Mouse (Mus musculus): ENCODE measurements around the gene Spp2. TPM values are rescaled to one million over a fixed set of nuclear protein-coding genes. Genes with fewer than 3 reads are reported as not detected.
"Not testable (repeated sequence)": the region's sequence is repeated elsewhere in the genome, so short reads cannot be mapped to it uniquely, and the experiment has no call there.

The Spp2 gene
- polyA plus RNA-seq, 1 experiment from 2014 or later, result not detected

DNA sequence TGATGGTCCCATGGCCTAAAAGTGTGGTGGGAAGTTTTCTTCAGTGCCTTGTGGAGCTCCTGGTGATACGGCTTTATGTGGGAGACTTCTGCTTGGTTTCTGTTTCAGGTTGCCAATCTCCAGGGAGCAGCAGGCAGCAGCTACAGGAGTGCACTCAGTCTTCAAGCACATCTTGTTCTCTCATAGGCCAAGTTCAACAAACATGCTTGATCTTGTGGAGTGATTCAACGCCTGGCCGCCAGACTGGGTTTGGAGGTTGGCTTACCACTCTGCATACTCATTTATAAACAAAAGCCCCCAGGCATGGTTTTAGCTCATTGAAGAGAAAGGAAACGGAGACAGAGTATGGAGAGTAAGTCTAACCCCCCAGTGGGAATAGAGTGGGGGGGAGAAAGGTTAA, 36.6 kb downstream of the Spp2 start:
- Histone ChIP-seq H3K9ac (no peak overlapping the region), H3K9me3 (no peaks in the 10 kb centered on the region), H3K36me3 (no peaks in the 10 kb centered on the region), H3K27me3 (no peaks in the 10 kb centered on the region), H3K4me2 (replicated peaks) (no peak overlapping the region), H3K4me3 (no peak overlapping the region), H3K4me1 (no peaks in the 10 kb centered on the region), H3K27ac (no peak overlapping the region)
- WGBS, result 46% methylated on average over 4 of the region's 4 CpGs
- ATAC-seq (ENCODE audit: insufficient number of reproducible peaks, insufficient read depth, low FRiP score, low TSS enrichment), result no peak

DNA sequence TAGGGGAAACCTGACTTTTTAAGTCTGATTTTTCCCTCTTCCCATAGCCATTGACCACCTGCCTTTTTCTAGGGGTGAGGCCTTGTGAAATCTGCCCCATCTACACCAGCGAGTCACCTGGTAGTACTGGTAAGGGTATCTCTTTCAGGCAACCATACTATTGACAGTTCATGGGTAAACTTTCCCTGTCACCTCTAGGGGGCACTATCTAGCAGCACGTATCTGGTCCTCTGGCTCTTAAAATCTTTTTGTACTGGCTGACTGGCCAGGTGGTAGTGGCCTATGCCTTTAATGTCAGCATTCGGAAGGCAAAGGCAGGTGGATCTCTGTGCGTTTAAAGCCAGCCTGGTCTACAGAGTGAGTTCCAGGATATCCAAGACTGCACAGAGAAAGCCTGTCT, 38.6 kb downstream of the Spp2 start:
- no peak overlapping the region for H3K4me2 ChIP-seq (replicated peaks)
- no peak overlapping the region for H3K27ac ChIP-seq
- no peak overlapping the region for H3K4me3 ChIP-seq
- no peaks in the 10 kb centered on the region for H3K4me1 ChIP-seq
- no peaks in the 10 kb centered on the region for H3K27me3 ChIP-seq
- WGBS, result 76% methylated on average over 4 of the region's 4 CpGs
- H3K36me3 ChIP-seq, result no peaks in the 10 kb centered on the region
- no peak overlapping the region for H3K9ac ChIP-seq
- H3K9me3 ChIP-seq, result no peaks in the 10 kb centered on the region
- no peak for ATAC-seq (ENCODE audit: insufficient number of reproducible peaks, insufficient read depth, low FRiP score, low TSS enrichment)

DNA sequence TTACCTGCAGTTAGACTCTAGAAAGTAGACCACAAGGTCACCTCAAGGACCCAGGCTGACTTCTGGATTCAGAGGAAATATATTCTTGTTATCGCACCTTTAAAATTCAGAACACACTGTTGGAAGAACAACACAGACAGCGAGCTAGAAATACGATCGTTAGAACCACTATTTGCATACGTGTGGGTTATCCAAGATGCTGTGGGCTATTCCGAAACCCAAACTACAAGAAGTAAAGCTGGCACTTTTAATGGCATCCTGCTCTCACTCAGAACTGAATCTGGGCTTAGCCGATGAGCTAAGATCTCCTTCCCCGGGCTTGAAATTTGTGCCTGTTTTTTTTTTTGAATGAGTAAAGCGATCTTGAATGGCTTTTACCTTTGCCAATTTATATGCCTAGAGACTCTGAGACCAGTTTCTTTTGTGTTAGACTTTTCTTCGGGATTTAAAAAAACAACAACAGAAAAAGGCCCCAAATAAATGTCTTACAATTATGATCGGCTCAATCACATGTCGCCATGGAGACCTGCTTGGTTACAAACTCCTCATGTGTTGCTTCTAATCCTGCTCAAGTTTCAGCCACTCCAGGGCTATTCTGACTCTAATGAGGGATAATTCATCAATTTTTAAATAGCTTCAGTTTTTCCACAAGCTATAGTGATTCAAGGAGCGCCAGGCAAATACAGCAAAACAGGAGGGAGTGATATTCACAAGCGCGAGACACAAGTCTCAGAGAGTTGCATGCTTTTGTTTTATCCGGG, 39.7 kb downstream of the Spp2 start:
- Histone ChIP-seq H3K36me3 (no peaks in the 10 kb centered on the region), H3K9ac (no peak overlapping the region), H3K9me3 (no peaks in the 10 kb centered on the region), H3K4me1 (no peaks in the 10 kb centered on the region), H3K27ac (no peak overlapping the region), H3K4me3 (no peak overlapping the region), H3K4me2 (replicated peaks) (no peak overlapping the region), H3K27me3 (no peaks in the 10 kb centered on the region)
- no peak for ATAC-seq (ENCODE audit: insufficient number of reproducible peaks, insufficient read depth, low FRiP score, low TSS enrichment)
- WGBS, result 58% methylated on average over 16 of the region's 16 CpGs

DNA sequence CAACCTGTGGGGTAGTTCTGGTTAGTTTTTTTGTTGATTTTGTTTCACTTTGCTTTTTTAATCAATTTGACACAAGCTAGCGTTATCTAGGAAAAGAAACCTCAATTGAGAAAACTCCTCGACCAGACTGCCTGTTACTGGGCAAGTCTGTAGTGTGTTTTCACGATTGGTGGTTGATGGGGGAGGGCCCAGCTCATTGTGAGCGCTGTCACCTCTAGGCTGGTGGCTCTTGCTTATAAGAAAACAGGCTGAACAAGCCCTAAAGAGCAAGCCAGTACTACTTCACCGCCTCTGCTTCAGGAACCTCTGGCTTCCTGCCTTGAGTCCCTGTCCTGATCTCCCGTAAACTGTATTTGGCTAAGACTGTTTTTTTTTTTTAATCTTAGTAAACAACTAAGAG, 40.7 kb downstream of the Spp2 start:
- 17% methylated on average over 6 of the region's 6 CpGs for WGBS
- Histone ChIP-seq H3K4me2 (replicated peaks) (no peak overlapping the region), H3K9ac (no peak overlapping the region), H3K27me3 (no peaks in the 10 kb centered on the region), H3K36me3 (no peaks in the 10 kb centered on the region), H3K27ac (no peak overlapping the region), H3K9me3 (no peaks in the 10 kb centered on the region), H3K4me1 (no peaks in the 10 kb centered on the region), H3K4me3 (no peak overlapping the region)
- ATAC-seq (ENCODE audit: insufficient number of reproducible peaks, insufficient read depth, low FRiP score, low TSS enrichment), result no peak

DNA sequence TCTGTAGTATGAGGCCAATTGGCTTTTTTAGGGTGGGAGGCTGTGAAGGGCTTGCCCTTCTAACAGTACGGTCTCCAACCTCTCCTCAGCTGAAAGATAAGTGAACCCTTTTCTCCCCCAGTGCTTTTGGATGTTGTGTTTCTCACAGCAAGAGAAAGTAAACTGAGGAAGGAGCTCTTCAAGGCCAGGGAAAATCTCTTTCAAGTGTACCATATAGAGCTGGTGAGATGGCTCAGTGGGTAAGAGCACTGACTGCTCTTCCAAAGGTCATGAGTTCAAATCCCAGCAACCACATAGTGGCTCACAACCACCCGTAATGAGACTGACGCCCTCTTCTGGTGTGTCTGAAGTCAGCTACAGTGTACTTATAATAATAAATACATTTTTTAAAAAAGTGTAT, 41.3 kb downstream of the Spp2 start:
- ATAC-seq (ENCODE audit: insufficient number of reproducible peaks, insufficient read depth, low FRiP score, low TSS enrichment); H3K4me1 ChIP-seq; H3K36me3 ChIP-seq; H3K27ac ChIP-seq; H3K4me2 ChIP-seq (replicated peaks); H3K9me3 ChIP-seq; H3K9ac ChIP-seq; H3K27me3 ChIP-seq; H3K4me3 ChIP-seq: not testable (repeated sequence)
- WGBS, result 82% methylated on average over 3 of the region's 3 CpGs

DNA sequence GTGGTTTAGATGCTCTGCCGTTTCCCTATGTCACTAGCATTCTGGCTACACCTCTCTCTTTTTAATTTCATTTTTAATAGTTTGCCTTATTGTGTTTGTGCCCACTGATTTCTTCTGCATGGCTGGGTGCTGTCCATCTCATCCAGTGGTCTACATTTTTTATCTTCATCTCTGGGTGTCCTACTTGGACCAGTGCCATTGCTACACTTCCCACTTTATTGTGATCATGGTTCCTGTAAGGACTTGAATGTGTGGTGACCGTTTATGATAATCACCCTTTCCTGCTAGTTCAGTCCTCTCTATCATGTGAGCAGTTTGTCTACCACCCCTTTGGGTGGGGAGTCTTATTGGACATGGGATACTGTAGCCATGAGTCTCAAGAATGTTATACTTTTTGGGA, 43.0 kb downstream of the Spp2 start:
- Histone ChIP-seq H3K4me2 (replicated peaks) (no peak overlapping the region), H3K36me3 (no peaks in the 10 kb centered on the region), H3K4me1 (no peaks in the 10 kb centered on the region), H3K27me3 (no peaks in the 10 kb centered on the region), H3K9ac (no peak overlapping the region), H3K4me3 (no peak overlapping the region), H3K9me3 (no peaks in the 10 kb centered on the region), H3K27ac (no peak overlapping the region)
- no peak for ATAC-seq (ENCODE audit: insufficient number of reproducible peaks, insufficient read depth, low FRiP score, low TSS enrichment)
- WGBS, result 92% methylated on average over 2 of the region's 2 CpGs

DNA sequence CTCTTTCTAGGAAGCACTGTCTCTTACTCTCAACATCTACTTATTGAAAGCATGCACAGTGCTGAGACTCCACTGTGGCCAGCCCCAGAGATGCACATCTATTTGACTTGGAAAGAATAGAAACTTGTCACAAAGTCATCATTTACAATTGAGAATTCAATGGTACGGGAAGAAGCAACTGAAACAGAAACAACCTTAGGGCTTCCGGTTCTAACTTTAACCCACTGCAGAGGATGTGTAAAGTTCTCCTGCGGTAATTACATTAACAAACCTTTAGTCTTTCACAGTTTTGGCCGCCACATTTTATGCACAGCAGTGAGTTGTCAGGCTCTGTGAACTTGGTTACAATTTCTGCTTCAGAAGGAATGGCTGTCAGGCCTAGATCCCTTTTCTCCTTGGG, 43.9 kb downstream of the Spp2 start:
- no peak overlapping the region for H3K9ac ChIP-seq
- no peak for ATAC-seq (ENCODE audit: insufficient number of reproducible peaks, insufficient read depth, low FRiP score, low TSS enrichment)
- 85% methylated on average over 4 of the region's 4 CpGs for WGBS

DNA sequence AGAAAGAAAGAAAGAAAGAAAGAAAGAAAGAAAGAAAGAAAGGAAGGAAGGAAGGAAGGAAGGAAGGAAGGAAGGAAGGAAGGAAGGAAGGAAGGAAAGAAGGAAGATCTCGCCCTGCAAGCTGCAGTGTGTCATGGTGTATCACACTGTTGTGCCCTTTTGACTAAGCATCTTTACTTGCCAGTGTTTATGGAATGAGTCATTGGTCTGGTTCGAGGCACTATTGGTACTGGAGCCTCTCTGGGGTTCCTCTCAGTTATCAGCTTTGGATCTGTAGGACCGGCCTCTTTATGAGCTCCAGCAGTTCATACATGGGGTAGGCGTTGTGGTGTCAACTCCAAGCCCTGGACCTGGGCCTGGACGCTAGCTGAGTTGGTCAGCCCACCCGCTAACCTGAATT, 45.4 kb downstream of the Spp2 start:
- H3K4me3 ChIP-seq, result no peak overlapping the region
- no peaks in the 10 kb centered on the region for H3K27me3 ChIP-seq
- no peaks in the 10 kb centered on the region for H3K9me3 ChIP-seq
- no peak overlapping the region for H3K9ac ChIP-seq
- no peak overlapping the region for H3K4me2 ChIP-seq (replicated peaks)
- WGBS, result 90% methylated on average over 6 of the region's 6 CpGs
- no peaks in the 10 kb centered on the region for H3K4me1 ChIP-seq
- H3K27ac ChIP-seq, result no peak overlapping the region
- no peaks in the 10 kb centered on the region for H3K36me3 ChIP-seq
- no peak for ATAC-seq (ENCODE audit: insufficient number of reproducible peaks, insufficient read depth, low FRiP score, low TSS enrichment)

More for the DNA sequence above, 43.9 kb downstream of the Spp2 start:
- no peak overlapping the region for H3K4me3 ChIP-seq
- no peaks in the 10 kb centered on the region for H3K4me1 ChIP-seq
- no peak overlapping the region for H3K27ac ChIP-seq
- no peaks in the 10 kb centered on the region for H3K27me3 ChIP-seq
- no peaks in the 10 kb centered on the region for H3K36me3 ChIP-seq
- no peaks in the 10 kb centered on the region for H3K9me3 ChIP-seq
- H3K4me2 ChIP-seq (replicated peaks), result no peak overlapping the region

DNA sequence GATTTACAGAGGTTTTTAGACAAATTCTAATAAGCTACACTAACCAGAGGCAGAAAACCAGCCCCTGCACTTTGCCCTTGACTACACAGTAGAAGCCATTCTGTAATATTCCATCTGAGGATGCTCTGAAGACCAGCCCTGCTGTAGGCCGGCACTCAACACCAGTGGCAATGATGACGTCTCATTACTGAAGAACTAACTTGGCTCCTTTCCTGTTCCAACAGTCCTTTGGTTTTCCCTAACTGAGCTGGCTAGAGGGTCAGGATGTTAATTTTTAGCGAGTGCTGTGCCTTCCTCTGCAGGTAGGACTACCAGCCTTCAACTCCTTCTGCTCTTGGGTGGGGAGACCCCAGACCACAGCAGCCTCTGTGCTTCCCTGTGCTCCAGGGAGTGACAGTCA, 47.9 kb downstream of the Spp2 start:
- Histone ChIP-seq H3K27me3 (no peaks in the 10 kb centered on the region), H3K4me2 (replicated peaks) (no peak overlapping the region), H3K9ac (no peak overlapping the region), H3K4me3 (no peak overlapping the region), H3K36me3 (no peaks in the 10 kb centered on the region), H3K27ac (no peak overlapping the region), H3K4me1 (no peaks in the 10 kb centered on the region), H3K9me3 (no peaks in the 10 kb centered on the region)
- 47% methylated on average over 3 of the region's 3 CpGs for WGBS
- ATAC-seq (ENCODE audit: insufficient number of reproducible peaks, insufficient read depth, low FRiP score, low TSS enrichment), result no peak

DNA sequence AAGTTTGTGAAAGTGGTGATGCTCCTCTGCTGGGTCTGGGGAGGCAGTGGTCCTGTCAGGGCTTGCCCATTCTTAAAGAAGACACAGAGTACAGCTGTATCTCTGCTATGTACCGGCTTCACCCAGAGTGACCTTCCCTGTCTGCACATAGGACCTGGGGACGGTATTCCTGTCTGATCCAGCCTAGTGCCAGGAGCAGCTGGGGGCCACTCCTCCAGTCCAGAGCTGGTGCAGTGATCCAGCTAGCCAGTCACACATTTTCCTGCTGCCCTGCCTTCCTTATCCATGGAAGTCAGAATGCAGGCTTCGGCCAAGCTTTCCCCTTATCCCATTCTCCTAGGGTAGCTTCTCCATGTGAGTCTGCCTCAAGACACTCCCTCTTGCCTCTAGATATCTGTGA, 49.0 kb downstream of the Spp2 start:
- no peak overlapping the region for H3K4me3 ChIP-seq
- H3K4me1 ChIP-seq, result no peaks in the 10 kb centered on the region
- 64% methylated on average over 3 of the region's 3 CpGs for WGBS
- H3K36me3 ChIP-seq, result no peaks in the 10 kb centered on the region
- H3K4me2 ChIP-seq (replicated peaks), result no peak overlapping the region
- no peak for ATAC-seq (ENCODE audit: insufficient number of reproducible peaks, insufficient read depth, low FRiP score, low TSS enrichment)
- H3K9me3 ChIP-seq, result no peaks in the 10 kb centered on the region
- no peak overlapping the region for H3K27ac ChIP-seq
- H3K9ac ChIP-seq, result no peak overlapping the region
- H3K27me3 ChIP-seq, result no peaks in the 10 kb centered on the region

DNA sequence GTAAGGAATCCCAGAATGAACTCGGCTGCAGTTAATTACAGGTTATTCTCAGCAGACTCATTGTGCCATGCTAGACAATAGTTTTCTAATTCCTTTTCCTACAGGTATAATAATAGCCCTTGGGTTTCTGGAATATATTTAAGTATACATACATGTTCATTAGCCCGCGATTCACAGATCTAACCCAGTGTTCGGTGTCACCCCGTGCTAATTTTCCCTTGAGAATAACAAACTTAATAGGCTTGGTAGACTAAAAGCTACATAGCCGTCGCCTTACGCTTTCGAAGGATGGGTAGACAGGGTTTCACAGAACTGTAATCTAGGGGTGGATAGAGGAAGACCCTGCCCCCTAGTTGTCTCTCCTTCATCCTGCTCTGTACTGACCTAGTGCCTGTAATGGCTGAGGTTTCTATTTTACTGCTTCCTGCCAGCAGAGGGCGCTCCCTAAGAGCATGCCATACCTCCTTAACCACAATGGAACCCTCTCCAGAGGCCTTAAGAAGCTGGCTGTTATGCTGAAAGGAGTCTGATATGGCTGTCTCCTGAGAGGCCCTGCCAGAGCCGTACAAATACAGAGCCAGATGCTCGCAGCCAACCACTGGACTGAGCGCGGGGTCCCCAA, 49.8 kb downstream of the Spp2 start:
- 49% methylated on average over 14 of the region's 14 CpGs for WGBS
- no peaks in the 10 kb centered on the region for H3K36me3 ChIP-seq

DNA sequence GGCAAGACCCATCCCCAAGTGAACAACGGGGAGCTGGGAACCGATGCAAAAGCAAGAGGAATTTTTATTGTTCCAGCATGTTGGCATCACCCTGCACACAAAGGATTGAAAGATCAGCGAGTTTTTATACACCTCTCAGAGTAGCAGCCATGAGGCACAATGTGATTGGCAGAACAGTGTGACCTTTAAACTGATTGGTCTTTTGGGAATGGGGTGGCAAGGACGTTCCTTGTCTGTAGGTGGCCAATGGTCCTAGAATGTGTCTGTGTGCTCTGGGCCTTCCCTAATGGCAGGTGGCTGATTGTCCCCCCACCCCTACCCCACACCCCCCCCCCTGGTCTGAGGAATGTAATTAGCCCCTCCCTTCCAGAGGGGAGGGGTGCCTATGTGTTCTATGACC, 52.4 kb downstream of the Spp2 start:
- H3K36me3 ChIP-seq, result no peaks in the 10 kb centered on the region
- H3K27ac ChIP-seq, result no peak overlapping the region
- 91% methylated on average over 4 of the region's 4 CpGs for WGBS
- no peak for ATAC-seq (ENCODE audit: insufficient number of reproducible peaks, insufficient read depth, low FRiP score, low TSS enrichment)
- no peaks in the 10 kb centered on the region for H3K9me3 ChIP-seq
- H3K4me3 ChIP-seq, result no peak overlapping the region
- H3K9ac ChIP-seq, result no peak overlapping the region
- no peak overlapping the region for H3K4me2 ChIP-seq (replicated peaks)
- no peaks in the 10 kb centered on the region for H3K27me3 ChIP-seq
- peaks cover 10% of the 10 kb centered on the region for H3K4me1 ChIP-seq

More for the DNA sequence above, 49.8 kb downstream of the Spp2 start:
- H3K4me1 ChIP-seq, result no peaks in the 10 kb centered on the region
- no peak overlapping the region for H3K27ac ChIP-seq
- H3K9ac ChIP-seq, result no peak overlapping the region
- H3K27me3 ChIP-seq, result no peaks in the 10 kb centered on the region
- H3K4me2 ChIP-seq (replicated peaks), result no peak overlapping the region
- no peaks in the 10 kb centered on the region for H3K9me3 ChIP-seq
- H3K4me3 ChIP-seq, result no peak overlapping the region
- peak; percentile 71 for ATAC-seq (ENCODE audit: insufficient number of reproducible peaks, insufficient read depth, low FRiP score, low TSS enrichment)

Data from embryonic facial prominence, embryonic 12.5 days (tissue).